Mouse (Mus musculus) retina, postnatal 1 day (tissue): ENCODE data around the gene Fermt3.
A peak's percentile ranks its signal among the peaks of the same experiment; 100 is the strongest.

ENCODE experiments used
- DNase-seq: peaks from one replicate; pipeline ENCODE4 v3.0.0-alpha.2; 2012

The Fermt3 gene

GRCm38 (mm10) chr19:6987904-6988285 lies 31.4 kb downstream of the Fermt3 start:
- DNase-seq, result no peak

GRCm38 (mm10) chr19:6987061-6987903 lies 32.0 kb downstream of the Fermt3 start, which contains the start of gene Vegfb:
Gene Vegfb (minus strand): TSS chr19:6987651.
- DNase-seq, result peak; percentile 78

GRCm38 (mm10) chr19:6985951-6986708 lies 33.1 kb downstream of the Fermt3 start:
- no peak for DNase-seq

GRCm38 (mm10) chr19:6985300-6985699 lies 34.0 kb downstream of the Fermt3 start:
- no peak for DNase-seq

- DNase-seq, result peak; percentile 44
Observed at GRCm38 (mm10) chr19:6983621-6984020, 35.6 kb downstream of the Fermt3 start.

GRCm38 (mm10) chr19:6981465-6981864 lies 37.8 kb downstream of the Fermt3 start:
- DNase-seq, result no peak

- DNase-seq, result peak; percentile 99
Observed at GRCm38 (mm10) chr19:6980381-6981093, 38.7 kb downstream of the Fermt3 start, which contains the start of gene Fkbp2. Gene Fkbp2 (minus strand): TSS chr19:6980501.

- peak; percentile 100 for DNase-seq
Observed at GRCm38 (mm10) chr19:6979486-6980380, 39.5 kb downstream of the Fermt3 start.

GRCm38 (mm10) chr19:6979001-6979479 lies 40.2 kb downstream of the Fermt3 start:
- DNase-seq, result no peak

GRCm38 (mm10) chr19:6978639-6978974 lies 40.7 kb downstream of the Fermt3 start:
- DNase-seq, result no peak

GRCm38 (mm10) chr19:6977759-6978638 lies 41.3 kb downstream of the Fermt3 start:
- no peak for DNase-seq

GRCm38 (mm10) chr19:6975537-6976521 lies 43.4 kb downstream of the Fermt3 start, which contains the start of gene Plcb3:
Gene Plcb3 (minus strand): TSS chr19:6976470.
- peak; percentile 94 for DNase-seq

GRCm38 (mm10) chr19:6974211-6975205 lies 44.8 kb downstream of the Fermt3 start, which contains the start of gene Ppp1r14b:
Gene Ppp1r14b (plus strand): TSS chr19:6974968.
- DNase-seq, result peak; percentile 93

- DNase-seq, result no peak
Observed at GRCm38 (mm10) chr19:6973581-6974190, 45.6 kb downstream of the Fermt3 start.

GRCm38 (mm10) chr19:6972247-6972917 lies 46.9 kb downstream of the Fermt3 start:
- no peak for DNase-seq

GRCm38 (mm10) chr19:6971644-6972043 lies 47.6 kb downstream of the Fermt3 start:
- no peak for DNase-seq

GRCm38 (mm10) chr19:6970460-6971085 lies 48.7 kb downstream of the Fermt3 start:
- DNase-seq, result peak; percentile 48
